Mouse (Mus musculus) brain, adult 2 months (tissue): ENCODE results near the gene F2r.

Experiments
- DNase-seq: peaks from one replicate; pipeline ENCODE4 v3.0.0; 2011; ENCODE audit warnings: low read depth, low spot score

F2r gene

GRCm38 (mm10) chr13:95618309-95618712 lies at the start of gene F2r:
Gene F2r (minus strand): TSS chr13:95618487.
- peak; percentile 38 for DNase-seq

GRCm38 (mm10) chr13:95667260-95667659 lies 49.0 kb upstream of the F2r start:
- peak; percentile 18 for DNase-seq

GRCm38 (mm10) chr13:95665644-95666356 lies 47.5 kb upstream of the F2r start:
- peak; percentile 12 for DNase-seq

- DNase-seq, result no peak
Observed at GRCm38 (mm10) chr13:95663834-95664233, 45.5 kb upstream of the F2r start.

DNA sequence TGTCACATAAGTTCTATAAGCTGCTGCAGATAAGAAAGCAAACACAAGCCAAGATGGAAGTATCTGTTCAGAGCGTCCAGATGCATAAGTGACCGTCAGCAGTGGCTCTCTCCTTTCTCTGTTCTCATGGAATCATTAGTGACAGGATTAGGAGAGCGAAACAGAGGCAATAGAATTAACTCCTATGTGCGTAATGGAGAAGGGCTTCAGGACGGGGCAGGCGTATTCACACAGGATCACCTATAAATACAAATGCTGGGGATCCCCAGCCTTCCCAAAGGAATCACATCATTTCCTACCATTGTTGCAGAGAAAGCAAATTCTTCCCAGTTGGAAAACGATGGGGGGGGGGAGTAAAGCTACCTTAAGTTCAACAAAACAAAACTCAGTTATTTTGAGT lies 41.1 kb upstream of the F2r start:
- DNase-seq, result no peak

DNA sequence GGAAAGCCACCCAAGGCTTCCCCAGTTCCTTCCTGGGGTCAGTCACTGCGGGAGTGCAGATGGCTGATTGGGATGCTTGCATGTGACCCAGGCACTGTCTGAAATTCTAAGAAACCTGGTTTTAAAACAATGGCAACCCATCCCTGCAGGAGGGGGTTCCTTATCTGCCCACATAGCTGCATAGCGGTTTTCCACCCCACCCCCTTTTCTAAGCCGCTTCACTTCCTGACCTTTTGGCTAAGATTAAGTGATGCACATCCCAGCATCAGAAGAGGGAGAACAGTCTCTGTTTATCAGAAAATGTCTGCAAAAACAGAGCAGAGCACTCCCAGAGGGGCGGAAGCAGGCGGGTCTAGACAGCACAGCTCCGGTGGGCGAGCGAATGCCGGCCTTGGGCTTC lies 38.9 kb upstream of the F2r start:
- no peak for DNase-seq

GRCm38 (mm10) chr13:95655284-95655683 lies 37.0 kb upstream of the F2r start:
- DNase-seq, result peak; percentile 73

GRCm38 (mm10) chr13:95653696-95654095 lies 35.4 kb upstream of the F2r start:
- no peak for DNase-seq

DNA sequence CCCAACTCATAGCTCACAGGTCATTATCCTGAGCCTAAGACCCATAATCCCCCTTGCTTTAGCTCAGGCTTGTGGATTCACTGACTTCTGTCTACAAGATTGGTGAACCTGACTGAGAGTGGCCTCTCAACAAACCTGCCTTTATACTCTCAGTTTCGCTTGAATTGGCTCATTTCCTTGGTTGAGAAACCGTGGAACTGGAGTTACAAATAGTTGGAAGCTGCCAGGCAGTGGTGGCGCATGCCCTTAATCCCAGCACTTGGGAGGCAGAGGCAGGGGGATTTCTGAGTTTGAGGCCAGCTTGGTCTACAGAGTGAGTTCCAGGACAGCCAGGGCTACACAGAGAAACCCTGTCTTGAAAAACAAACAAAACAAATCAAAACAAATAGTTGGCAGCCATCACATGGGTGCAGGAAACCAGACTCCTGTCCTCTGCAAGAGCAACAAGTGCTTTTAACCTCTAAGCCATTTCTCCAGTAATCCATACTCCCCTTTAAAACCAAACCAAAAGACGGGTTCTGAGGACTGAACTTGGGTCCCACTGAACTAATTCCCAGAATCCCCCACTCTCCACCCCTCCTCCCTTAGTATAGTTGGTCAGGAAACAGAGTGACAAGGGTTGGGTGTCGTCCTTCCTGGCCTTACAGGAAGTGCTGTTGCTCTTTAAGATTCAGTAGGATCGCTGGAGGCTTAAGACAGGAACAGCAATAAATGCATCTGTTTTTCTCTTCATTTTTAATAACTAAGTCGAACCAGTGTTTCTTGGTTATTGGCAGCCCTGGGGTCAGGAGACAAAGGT lies 33.8 kb upstream of the F2r start:
- DNase-seq, result no peak

GRCm38 (mm10) chr13:95649941-95650340 lies 31.7 kb upstream of the F2r start:
- no peak for DNase-seq

DNA sequence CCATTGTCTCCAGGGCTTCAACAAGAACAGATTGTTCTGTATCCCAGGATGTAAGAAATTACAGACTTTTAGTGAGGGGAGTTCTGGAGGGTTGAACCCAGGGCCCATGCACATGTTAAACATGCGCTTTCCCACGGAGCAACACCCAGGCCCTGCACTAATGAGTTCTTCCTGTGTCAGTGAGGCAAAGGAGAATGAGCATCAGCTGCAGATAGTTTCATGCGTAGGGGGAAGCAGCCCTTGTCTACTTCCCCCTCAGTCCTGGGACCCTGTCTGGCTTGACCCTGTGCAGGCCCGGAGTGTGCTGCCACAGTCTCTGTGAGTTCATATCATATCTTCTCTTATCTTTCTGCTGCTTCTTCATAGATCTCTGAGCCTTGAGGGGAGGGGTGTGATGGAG lies 29.0 kb upstream of the F2r start:
- no peak for DNase-seq

- no peak for DNase-seq
Observed at GRCm38 (mm10) chr13:95646687-95647111, 28.4 kb upstream of the F2r start.

DNA sequence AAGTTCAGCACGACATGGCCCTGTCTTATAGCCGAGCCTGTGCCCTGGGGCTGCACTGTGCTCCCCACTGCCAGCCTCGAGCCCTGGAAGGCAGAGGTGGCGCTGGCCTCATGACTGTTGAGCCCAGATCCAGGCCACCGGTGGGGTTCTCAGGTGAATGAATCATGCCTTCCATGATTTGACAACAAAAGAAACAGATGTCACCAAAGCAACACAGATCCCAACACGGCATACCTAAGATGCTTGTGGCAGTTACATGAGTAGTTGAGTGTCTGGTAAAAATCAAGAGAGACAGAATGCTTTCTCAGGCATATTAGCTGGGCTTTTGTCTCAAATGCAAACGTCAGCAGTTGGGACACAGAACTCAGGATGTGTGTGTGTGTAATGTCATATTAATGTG lies 25.5 kb upstream of the F2r start:
- DNase-seq, result no peak

- no peak for DNase-seq
Observed at GRCm38 (mm10) chr13:95641061-95641986, 23.0 kb upstream of the F2r start.

GRCm38 (mm10) chr13:95640408-95640807 lies 22.1 kb upstream of the F2r start:
- DNase-seq, result no peak

DNA sequence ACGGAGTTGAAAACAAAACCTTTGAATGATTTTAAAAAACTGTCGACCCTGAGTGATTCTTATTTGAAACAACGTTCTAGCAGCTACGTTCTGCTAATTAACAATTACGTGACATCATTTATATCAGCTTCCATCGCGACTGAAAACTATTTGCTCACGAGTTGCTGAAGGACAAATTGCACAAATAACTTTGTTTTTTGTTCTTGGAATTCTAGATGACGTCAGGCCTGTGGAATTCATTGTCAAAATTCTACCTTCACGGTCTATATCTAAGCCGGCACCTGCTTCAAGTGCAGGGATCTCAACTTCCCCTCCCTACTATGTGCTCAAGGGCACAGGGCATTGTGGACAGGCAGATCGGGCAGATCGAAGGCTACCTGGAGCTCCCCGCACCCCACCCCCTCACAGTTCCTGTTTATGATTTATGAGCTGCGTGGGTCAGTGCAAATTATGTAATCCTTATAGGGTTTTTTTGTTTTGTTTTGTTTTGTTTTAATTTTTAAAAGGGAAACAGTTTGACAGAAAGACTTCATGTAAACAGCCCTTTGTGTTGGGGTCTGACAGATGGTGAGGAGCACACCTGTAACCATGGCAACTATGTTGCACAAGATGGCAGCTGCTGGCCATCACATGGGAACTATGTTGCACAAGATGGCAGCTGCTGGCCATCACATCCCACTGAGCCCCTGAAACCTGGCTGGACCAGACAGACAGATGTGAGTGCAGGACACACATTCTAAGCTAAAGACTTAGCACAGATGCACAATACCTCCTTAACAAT lies 21.2 kb upstream of the F2r start:
- no peak for DNase-seq

- DNase-seq, result no peak
Observed at GRCm38 (mm10) chr13:95638894-95639293, 20.6 kb upstream of the F2r start.

GRCm38 (mm10) chr13:95637737-95638136 lies 19.4 kb upstream of the F2r start:
- no peak for DNase-seq

GRCm38 (mm10) chr13:95635301-95635700 lies 17.0 kb upstream of the F2r start:
- DNase-seq, result no peak

DNA sequence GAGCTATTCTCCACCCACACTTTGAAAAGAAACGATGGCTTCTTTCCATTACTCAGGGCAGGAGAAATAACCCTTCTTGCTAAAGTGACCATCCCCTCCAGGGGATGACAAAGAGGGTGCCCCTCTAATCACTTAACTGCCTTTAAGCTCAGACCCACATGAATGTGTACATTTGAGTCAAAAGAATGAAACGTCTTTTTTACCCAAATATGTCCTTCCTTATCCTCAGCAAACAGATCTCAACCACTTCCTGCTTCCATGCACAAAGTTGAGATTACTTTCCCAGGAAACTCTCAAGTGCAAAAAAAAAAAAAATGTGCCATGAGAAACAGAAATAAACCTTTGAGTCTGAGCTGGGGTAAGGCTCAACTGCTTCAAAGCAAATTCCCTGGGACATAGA lies 16.2 kb upstream of the F2r start:
- no peak for DNase-seq

GRCm38 (mm10) chr13:95633384-95633783 lies 15.1 kb upstream of the F2r start:
- peak; percentile 63 for DNase-seq
